Mouse (Mus musculus): ENCODE measurements around the gene Olfr457. TPM values are rescaled to one million over a fixed set of nuclear protein-coding genes. Genes with fewer than 3 reads are reported as not detected.
"Not testable (repeated sequence)": the region's sequence is repeated elsewhere in the genome, so short reads cannot be mapped to it uniquely, and the experiment has no call there.

The Olfr457 gene
- total RNA-seq (2021) = not detected
- long read RNA-seq, experiment 1 = 0 reads
- long read RNA-seq, experiment 2 = 0 reads

GRCm38 (mm10) chr6:42476235-42476634, at the start of gene Olfr457:
Gene Olfr457, minus strand, starts transcription at chr6:42476335.
- DNase-seq = no peak

DNA sequence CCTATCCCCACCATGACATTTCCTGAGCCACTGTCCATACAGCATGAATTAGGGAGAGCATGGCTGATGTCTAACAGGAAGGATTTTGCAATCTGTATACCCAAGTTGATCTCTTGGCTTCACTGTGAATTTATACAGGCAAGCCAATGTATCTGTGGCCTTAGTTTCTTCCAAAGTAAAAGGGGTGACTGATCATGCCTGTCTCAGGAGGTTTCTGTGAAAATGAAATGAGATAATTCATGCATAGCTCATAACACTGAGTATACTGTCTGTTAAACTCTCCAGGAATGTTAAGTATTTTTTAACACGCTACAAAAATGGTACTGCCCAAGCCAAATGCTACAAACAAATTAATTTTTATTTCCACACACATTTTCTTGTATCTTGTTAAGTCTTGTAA, 37.3 kb upstream of the Olfr457 start:
- DNase-seq = no peak

GRCm38 (mm10) chr6:42509311-42509710, 33.2 kb upstream of the Olfr457 start:
- DNase-seq = no peak

DNA sequence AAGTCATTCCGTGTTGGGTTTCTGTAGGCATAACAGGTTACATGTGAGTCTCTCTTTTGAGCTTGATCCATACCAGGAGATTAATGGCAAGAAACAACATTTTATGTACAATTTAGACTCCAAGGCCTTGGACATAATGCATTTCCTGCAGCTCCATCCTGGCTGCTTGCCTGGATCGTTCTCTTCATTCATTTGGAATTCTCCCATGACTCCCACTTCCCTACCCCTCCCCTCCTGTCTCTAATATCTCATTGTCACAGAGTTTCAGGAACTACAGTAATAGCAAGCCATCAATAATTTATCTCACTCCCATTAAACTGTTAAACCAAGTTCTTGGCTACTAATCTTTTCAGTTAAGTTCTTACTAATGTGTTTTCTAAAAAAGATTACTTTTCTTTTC, 27.3 kb upstream of the Olfr457 start:
- no peak for DNase-seq

DNA sequence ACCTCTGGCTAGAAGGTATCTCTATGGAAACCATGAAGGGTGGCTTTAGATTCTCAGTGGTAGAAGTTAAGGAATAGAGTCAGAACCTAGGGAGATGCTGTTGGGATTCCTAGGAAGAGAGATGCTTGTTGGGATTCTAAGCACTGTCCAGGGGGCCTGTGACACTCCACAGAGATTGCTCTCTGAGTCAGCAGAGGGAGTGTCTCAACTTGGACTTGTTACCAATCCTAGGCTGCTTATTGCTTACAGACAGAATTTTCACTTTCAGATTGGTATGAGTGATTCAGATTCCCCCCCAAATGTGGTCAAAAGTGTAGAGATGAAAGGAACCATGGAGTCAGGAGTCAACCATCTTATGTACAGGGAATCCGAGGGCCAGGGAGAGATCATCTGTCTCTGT, 13.6 kb upstream of the Olfr457 start:
- DNase-seq = no peak

- no peak for DNase-seq
Observed at GRCm38 (mm10) chr6:42487114-42487513, 11.0 kb upstream of the Olfr457 start, which contains the start of gene Olfr456. Gene Olfr456, minus strand, starts transcription at chr6:42487214.

- no peak for DNase-seq
Observed at GRCm38 (mm10) chr6:42484633-42485032, 8.5 kb upstream of the Olfr457 start.

DNA sequence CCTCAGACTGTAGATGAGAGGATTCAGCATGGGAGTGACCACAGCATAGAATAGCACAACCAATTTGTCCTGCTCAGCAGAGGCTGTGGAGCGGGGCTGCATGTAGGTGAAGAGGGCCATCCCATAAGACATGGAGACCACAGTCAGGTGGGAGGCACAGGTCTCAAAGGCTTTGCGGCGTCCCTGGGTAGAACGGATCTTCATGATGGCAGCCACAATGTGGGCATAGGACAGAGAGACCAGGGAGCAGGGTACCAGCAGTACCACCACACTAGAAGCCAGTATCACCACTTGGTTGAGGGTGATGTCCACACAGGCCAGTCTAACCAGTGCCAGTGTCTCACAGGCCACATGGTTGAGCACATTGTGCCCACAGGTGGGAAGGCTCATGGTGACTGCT, 4.8 kb downstream of the Olfr457 start:
- DNase-seq = not testable (repeated sequence)

DNA sequence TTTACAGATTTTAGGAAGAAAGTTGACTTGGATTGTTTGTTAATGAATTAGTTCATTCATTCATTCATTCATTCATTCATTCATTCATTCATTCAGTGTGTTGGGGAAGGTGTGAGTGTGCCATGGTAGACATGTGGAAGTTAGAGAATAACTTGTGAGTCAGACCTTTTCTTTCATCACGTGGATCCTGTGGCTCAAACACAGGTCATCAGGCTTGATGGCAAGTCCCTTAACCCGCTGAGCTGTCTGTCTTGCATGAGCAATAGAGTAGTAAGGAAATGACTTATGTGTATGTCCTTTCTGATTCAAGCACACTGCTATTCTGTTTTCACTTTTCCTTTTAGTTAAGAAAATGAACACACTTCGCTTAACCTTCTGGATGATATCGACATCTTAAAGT, 5.6 kb downstream of the Olfr457 start:
- DNase-seq = no peak

DNA sequence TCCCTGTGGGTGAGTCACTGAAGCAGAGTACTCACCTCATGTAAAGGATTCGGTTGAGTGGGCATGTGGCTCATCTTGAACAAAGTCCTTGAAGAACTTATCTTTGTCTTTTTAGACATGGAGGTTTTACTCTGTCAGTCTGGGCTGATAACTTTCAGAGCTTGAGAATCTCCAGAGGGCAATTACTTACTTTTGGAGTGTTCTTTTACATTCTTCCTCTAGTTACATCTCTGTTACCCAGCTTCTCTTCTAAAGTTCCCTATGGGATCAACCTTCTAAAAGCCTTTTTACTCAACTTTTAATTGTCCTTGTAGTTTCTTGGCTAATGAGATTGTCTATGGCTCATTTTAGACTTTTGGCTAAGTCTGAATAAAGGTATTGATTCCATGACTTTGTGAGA, 11.0 kb downstream of the Olfr457 start, which contains the start of gene Olfr458:
Gene Olfr458, minus strand, starts transcription at position 101 of the 400 bp plus-strand sequence.
- DNase-seq = no peak

- no peak for DNase-seq
Observed at GRCm38 (mm10) chr6:42447381-42447780, 28.8 kb downstream of the Olfr457 start.

GRCm38 (mm10) chr6:42444491-42444890, 31.6 kb downstream of the Olfr457 start:
- no peak for DNase-seq

- no peak for DNase-seq
Observed at GRCm38 (mm10) chr6:42441395-42441794, 34.7 kb downstream of the Olfr457 start.

- DNase-seq = no peak
Observed at GRCm38 (mm10) chr6:42435490-42435889, 40.6 kb downstream of the Olfr457 start.

GRCm38 (mm10) chr6:42434446-42434845, 41.7 kb downstream of the Olfr457 start, which contains the start of gene Tas2r126:
Gene Tas2r126, plus strand, starts transcription at chr6:42434535.
- no peak for DNase-seq

DNA sequence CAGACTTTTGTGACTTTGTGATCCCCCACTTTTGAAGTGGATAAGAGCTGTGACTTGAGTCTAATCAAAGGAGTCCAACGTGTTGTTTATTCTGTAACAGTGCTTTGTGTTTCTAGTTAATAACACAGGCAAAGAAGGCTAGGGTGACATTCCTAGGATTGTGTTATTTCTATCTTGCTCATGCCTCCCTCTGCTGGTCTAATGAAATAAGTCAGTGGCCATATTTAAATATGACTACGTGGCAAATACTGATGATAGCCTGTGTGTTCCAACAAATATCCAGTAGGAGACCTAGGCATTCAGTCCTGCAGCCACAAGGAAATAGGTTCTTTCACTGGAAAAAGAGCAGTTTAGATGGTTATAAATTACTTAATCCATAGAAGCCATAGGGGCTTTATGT, 42.6 kb downstream of the Olfr457 start:
- DNase-seq = no peak

DNA sequence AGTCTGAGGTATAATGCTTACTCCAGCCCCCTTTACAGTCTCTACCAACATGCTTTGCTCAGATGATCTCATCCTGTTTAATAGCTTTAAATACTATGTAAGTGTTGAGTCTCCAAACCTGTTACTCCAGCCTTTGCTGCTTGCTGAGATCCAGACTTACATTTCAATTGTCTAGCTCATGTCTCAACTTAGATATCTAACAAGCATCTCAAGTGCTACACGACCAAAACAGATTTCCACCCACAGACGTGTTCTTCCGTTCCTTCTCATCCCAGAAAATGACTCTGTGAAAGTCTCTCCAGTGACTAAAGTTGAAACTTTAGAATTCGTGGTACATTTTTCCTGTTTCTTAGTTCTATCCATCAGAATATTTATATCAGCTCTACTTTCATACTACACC, 49.8 kb downstream of the Olfr457 start:
- DNase-seq = no peak

GRCm38 (mm10) chr6:42424472-42424871, 51.7 kb downstream of the Olfr457 start:
- DNase-seq = no peak

GRCm38 (mm10) chr6:42421439-42421838, 54.7 kb downstream of the Olfr457 start:
- no peak for DNase-seq

DNA sequence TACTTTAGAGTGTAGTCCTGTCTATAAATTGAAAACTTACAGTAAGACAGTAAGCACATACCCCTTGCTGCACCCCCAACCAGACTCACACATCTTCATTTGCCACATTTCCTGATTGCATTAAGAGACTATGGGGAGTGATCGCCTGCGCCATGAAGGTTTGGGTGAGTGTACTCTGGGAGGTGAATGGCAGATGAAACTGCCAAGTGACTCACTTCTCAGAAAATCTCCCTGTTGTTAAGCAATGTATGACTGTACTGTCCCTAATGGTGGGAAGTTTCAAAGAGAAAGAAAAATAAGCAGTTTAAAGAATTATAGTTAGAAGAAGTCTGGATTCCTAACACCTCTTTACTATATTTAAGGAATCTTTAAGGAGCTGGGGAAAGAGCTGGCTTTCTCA, 56.7 kb downstream of the Olfr457 start:
- DNase-seq = no peak
